In the genomic region with DNA sequence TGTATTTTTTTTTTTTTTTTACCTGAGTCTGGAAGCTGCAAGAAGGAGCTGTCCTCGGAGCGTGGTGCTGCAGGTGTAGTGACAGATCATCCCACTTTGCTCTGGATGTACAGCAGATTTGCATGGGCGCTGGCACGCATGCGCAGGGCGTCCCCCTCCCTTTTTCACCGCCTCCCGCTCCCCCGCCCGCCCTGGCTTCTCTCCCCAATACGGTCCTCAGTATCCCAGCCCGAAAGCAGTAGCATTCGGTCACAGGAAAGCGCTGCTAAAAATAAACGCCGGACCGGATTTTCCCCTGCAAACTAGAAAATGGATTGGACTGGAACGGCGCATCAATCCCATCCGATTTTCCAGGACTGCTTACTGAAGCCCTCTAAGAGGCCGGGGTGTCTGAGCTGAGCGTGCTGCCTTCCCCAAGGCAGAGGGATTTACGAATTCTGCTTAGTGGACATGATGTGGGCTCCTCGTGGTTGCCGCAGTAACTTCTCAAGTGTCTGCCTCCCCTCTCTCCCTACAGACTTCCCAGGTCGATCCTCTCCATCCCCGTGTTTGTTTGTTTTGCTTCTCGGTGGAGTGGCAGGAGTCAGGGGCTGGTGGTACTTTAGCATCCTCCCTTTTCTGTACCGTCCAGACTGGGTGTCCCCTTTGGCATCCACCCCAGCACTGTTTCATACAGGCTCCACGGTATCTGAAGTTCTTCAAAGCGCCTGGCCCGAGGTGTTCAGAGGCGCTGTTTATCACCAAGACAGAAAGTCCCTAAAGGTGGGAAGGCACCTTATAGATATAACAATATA, we compare ENCODE assay signal across 9 mouse cellular contexts. TPM values are rescaled to one million over a fixed set of nuclear protein-coding genes. Genes with fewer than 3 reads are reported as not detected.
DNase-seq lines count a peak whose midpoint lies in the region; ATAC-seq and TF ChIP-seq lines count a peak whose summit lies in the region.
"Had no signal": no experiment of that assay in that cellular context is flagged by ENCODE, and none has a peak within 500 bp of the region (broad histone marks: within the 10 kb centered on the region; RNA-seq: fewer than 3 reads in every experiment).

No protein-coding gene starts in this region.

- peak; percentile 82 for DNase-seq in ES-E14 (ENCODE audit: low read depth, low spot score)
- DNase-seq in cerebellum, adult 8-10 months: peak; percentile 90
- peak; percentile 77 to 90 for DNase-seq in frontal cortex, adult 2 months (ENCODE audit: extremely low spot score in 1 of 2, low spot score in 1 of 2)
- DNase-seq in layer of hippocampus, adult 9-11 months: peak; percentile 87
- peak; percentile 14 for DNase-seq in lung, postnatal 14 days
- peak; percentile 91 for DNase-seq in right cerebral cortex, postnatal 14 days
- no peak for DNase-seq in c-Kit-positive CD71-positive TER-119-positive erythroid progenitor cells, embryonic 14.5 days (ENCODE audit: low spot score)

- no peaks in the 10 kb centered on the region for H3K36me3 ChIP-seq in ES-E14 (ENCODE audit: control insufficient read depth, insufficient read depth, low read length, poor library complexity, severe bottlenecking)
- no peaks in the 10 kb centered on the region for H3K36me3 ChIP-seq in hindbrain, embryonic 12.5 days
- H3K36me3 ChIP-seq: G1E had no signal

- in situ Hi-C loops in ES-E14 (cut with MboI; ENCODE audit: low sequenced_read_pairs in 2 of 2, unreplicated experiment in 2 of 2): no loop called here

- H3K27me3 ChIP-seq in hindbrain, embryonic 12.5 days: no peaks in the 10 kb centered on the region

- no peak overlapping the region for H3K27ac ChIP-seq in ES-E14 (ENCODE audit: insufficient read depth, low read depth, low read length, poor library complexity, severe bottlenecking)
- peak overlapping the region; percentile 60; the same call in 1 of the 2 replicates for H3K27ac ChIP-seq in hindbrain, embryonic 12.5 days

- H3K4me3 ChIP-seq in ES-E14 (ENCODE audit: insufficient read depth in 1 of 2, low read depth in 1 of 2, low read length in 2 of 2, poor library complexity in 1 of 2, severe bottlenecking in 1 of 2): peak overlapping the region; percentile 63 to 68
- peak overlapping the region; percentile 44 for H3K4me3 ChIP-seq in hindbrain, embryonic 12.5 days

- H3K4me2 ChIP-seq in hindbrain, embryonic 12.5 days (replicated peaks): peak overlapping the region; percentile 86

- peak overlapping the region; percentile 46 for H3K9ac ChIP-seq in ES-E14 (ENCODE audit: insufficient read depth, low read depth, low read length, poor library complexity, severe bottlenecking)
- H3K9ac ChIP-seq in hindbrain, embryonic 12.5 days: peak overlapping the region; percentile 59

- ATAC-seq in hindbrain, embryonic 12.5 days (ENCODE audit: low FRiP score): peak; percentile 99

- under 1% methylated on average over 33 of the region's 33 CpGs for WGBS in hindbrain, embryonic 12.5 days

- peaks cover 0 to 2% of the 10 kb centered on the region in 2 experiments; a peak in 1 of 4 replicates for H3K4me1 ChIP-seq in ES-E14 (ENCODE audit: control insufficient read depth in 2 of 2, insufficient read depth in 2 of 2, low read length in 2 of 2, poor library complexity in 1 of 2)
- 0 out of 2 replicates have a peak, but pooled peaks cover 2% of the 10 kb centered on the region for H3K4me1 ChIP-seq in hindbrain, embryonic 12.5 days

- H3K9me3 ChIP-seq in ES-E14 (ENCODE audit: control insufficient read depth, insufficient read depth, low read depth, low read length): no peaks in the 10 kb centered on the region
- H3K9me3 ChIP-seq in hindbrain, embryonic 12.5 days (replicated peaks): no peaks in the 10 kb centered on the region

TF ChIP-seq in ES-E14, 5 proteins besides CTCF, POLR2A, EP300 and RAD21:
- TF ChIP-seq ZNF384 (IDR thresholded peaks at IDR 0.05; ENCODE audit: low read depth, low read length) (peak; percentile 98), HCFC1 (IDR thresholded peaks at IDR 0.05; ENCODE audit: borderline replicate concordance, insufficient read depth, low read length) (no peak)
TF ChIP-seq in ES-E14: peak in this region for 1.

RNA-seq across cellular contexts. Expression of gene Fgf12, which starts 0.5 kb away (rescaled TPM):
- total RNA-seq in ES-E14 (2012; rRNA removed): not detected in 2 replicates
- polyA plus RNA-seq in frontal cortex, adult 2 months (2012; rRNA removed): 145 and 156 TPM in 2 replicates
- 9.9 and 11.4 TPM in 2 replicates for polyA plus RNA-seq in hindbrain, embryonic 12.5 days (2016; fragmentation: Nextera tagmentation; extraction: Ambion mirVana)
- polyA plus RNA-seq: G1E had no signal

Comparison
In these comparisons a context has a peak if more than half of its experiments do, and no peak if none do; other contexts are left out.
1. RNA of gene Fgf12, which starts 0.5 kb away (polyA plus RNA-seq): 145 to 156 TPM in frontal cortex, adult 2 months; 9.9 to 11.4 TPM in hindbrain, embryonic 12.5 days; every median in the first group is over 10 times any median in the second.